Mouse (Mus musculus): ENCODE measurements at regions not wholly inside any gene's neighbourhood (a gene's known extent, or its start where the extent isn't known, plus 50 kb on each side); places are given as distances from the start of the nearest gene placed in this dataset.

DNA sequence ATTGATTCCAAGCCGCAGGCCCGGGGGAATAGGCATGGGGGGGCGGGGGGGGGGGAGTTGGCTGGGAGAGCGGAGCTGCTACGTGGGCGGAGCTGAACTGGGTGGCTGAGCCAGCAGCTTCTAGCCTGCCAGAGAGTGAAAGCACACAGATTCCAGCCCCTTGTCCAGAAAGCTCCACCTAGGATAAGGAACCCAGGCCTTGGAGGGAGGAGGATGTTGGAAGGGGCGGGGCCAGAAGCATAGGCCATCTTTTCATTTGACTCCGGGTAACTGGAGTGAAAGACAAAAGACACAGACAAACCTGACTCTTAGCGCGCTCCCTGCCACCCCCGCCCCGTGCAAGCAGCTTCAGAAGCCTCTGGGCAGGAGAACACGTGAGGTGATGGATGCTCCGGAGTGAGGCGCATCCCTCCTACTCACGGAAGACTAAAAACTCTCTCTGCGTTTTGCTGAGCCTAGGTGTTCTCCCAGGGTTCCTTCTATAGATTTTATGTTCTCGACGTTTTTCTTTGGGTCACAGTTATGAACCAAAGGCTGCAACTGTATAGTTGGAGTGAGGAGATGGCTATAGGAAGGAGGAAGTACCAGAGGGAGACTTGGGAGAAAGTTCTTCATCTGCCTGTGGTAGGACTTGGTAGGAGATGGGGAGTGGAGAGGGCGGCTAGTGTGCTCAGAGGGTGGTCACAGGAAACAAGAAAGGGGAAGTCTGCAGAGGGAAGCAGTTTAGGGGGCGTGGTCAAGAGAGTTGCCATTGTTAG is 84.8 kb upstream of the Mafb start:
- peaks cover 15% of the 10 kb centered on the region for H3K4me1 ChIP-seq (ENCODE audit: control insufficient read depth, insufficient read depth, low read length)
- H3K27ac ChIP-seq (ENCODE audit: low read depth, low read length) = peak overlapping the region; percentile 64
- H3K4me3 ChIP-seq (ENCODE audit: low read depth, low read length) = peak overlapping the region; percentile 37
- peak overlapping the region; percentile 68 for H3K9ac ChIP-seq (ENCODE audit: low read length)
- DNase-seq (ENCODE audit: low spot score, missing footprints) (peak; percentile 95), ATAC-seq (ENCODE audit: low FRiP score) (peak; percentile 94)
- H3K9me3 ChIP-seq (ENCODE audit: control insufficient read depth, low read length) = no peaks in the 10 kb centered on the region
- under 1% methylated on average over 21 of the region's 21 CpGs for WGBS
- H3K36me3 ChIP-seq (ENCODE audit: control insufficient read depth, insufficient read depth, low read length) = no peaks in the 10 kb centered on the region
- peak overlapping the region; percentile 81 for H3K4me2 ChIP-seq
- no peaks in the 10 kb centered on the region for H3K27me3 ChIP-seq (ENCODE audit: control insufficient read depth, insufficient read depth, low read length)

DNA sequence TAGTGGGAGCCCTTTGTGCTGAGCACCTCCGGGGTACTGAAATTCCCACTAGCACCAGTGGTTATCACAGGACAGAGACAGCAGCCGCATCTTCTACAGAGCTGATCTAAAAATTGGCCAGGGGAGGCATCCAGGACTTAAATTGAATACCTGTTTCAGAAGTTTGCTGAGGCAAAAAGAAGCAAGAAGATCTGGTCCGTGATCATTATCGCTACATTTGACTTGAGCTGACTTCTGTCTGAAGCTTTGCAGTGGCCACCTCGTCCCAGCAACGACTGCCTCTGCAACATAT is 85.3 kb upstream of the Mafb start:
- H3K4me2 ChIP-seq = peak overlapping the region; percentile 81
- no peaks in the 10 kb centered on the region for H3K9me3 ChIP-seq (ENCODE audit: control insufficient read depth, low read length)
- H3K4me1 ChIP-seq (ENCODE audit: control insufficient read depth, insufficient read depth, low read length) = peaks cover 15% of the 10 kb centered on the region
- DNase-seq (ENCODE audit: low spot score, missing footprints) (peak; percentile 93), ATAC-seq (ENCODE audit: low FRiP score) (no peak)
- H3K9ac ChIP-seq (ENCODE audit: low read length) = peak overlapping the region; percentile 68
- peak overlapping the region; percentile 37 for H3K4me3 ChIP-seq (ENCODE audit: low read depth, low read length)
- 14% methylated on average over 6 of the region's 6 CpGs for WGBS
- no peaks in the 10 kb centered on the region for H3K27me3 ChIP-seq (ENCODE audit: control insufficient read depth, insufficient read depth, low read length)
- peak overlapping the region; percentile 64; the same call in 1 of the 2 replicates for H3K27ac ChIP-seq (ENCODE audit: low read depth, low read length)
- H3K36me3 ChIP-seq (ENCODE audit: control insufficient read depth, insufficient read depth, low read length) = no peaks in the 10 kb centered on the region

DNA sequence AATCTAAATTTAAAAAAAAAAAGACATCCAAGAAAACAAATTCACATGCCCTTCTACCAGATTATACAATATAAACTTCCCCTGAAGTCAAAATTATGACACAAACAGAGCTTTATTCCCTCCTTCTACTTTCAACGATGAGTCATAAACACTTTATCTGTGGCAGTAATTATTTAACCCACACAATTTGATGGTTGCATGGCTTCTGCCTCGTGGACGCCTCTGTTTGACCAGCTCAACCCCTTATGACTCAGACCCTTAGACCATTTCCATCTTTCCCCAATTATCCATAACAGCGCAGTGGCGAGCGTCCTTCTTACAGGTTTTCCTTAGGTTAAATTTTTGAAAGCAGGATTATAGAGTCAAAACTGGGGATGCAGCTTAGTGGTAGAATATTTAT is 85.9 kb upstream of the Mafb start:
- Histone ChIP-seq H3K4me3 (ENCODE audit: low read depth, low read length) (no peak overlapping the region), H3K9me3 (ENCODE audit: control insufficient read depth, low read length) (no peaks in the 10 kb centered on the region), H3K27me3 (ENCODE audit: control insufficient read depth, insufficient read depth, low read length) (no peaks in the 10 kb centered on the region), H3K4me2 (no peak overlapping the region), H3K9ac (ENCODE audit: low read length) (no peak overlapping the region), H3K36me3 (ENCODE audit: control insufficient read depth, insufficient read depth, low read length) (no peaks in the 10 kb centered on the region), H3K27ac (ENCODE audit: low read depth, low read length) (no peak overlapping the region), H3K4me1 (ENCODE audit: control insufficient read depth, insufficient read depth, low read length) (peaks cover 15% of the 10 kb centered on the region)
- ATAC-seq (ENCODE audit: low FRiP score) (no peak), DNase-seq (ENCODE audit: low spot score, missing footprints) (peak; percentile 51)
- WGBS = 93% methylated on average over 6 of the region's 6 CpGs

DNA sequence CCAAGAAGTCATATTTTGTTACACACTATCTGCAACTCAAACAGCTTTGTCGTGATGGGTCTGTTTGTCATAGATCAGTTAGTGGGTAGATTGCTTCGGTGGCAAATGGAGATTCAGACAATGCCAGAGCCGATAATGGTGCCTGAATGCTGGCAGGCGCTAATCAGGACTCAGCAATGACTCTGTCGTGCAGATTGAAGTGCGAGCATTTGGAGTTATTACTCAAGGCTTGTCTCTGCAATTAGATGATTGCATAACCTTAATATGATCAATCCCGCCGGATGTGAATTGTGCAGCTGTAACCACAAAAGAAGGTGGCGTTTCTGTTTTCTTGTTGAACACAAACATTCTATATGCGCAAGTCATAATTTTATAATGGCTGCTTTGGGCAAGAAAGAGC is 88.8 kb upstream of the Mafb start:
- ATAC-seq (ENCODE audit: low FRiP score) = no peak
- Histone ChIP-seq H3K9me3 (ENCODE audit: control insufficient read depth, low read length) (no peaks in the 10 kb centered on the region), H3K4me2 (no peak overlapping the region), H3K27ac (ENCODE audit: low read depth, low read length) (no peak overlapping the region), H3K4me1 (ENCODE audit: control insufficient read depth, insufficient read depth, low read length) (peaks cover 14% of the 10 kb centered on the region), H3K27me3 (ENCODE audit: control insufficient read depth, insufficient read depth, low read length) (no peaks in the 10 kb centered on the region), H3K4me3 (ENCODE audit: low read depth, low read length) (no peak overlapping the region), H3K36me3 (ENCODE audit: control insufficient read depth, insufficient read depth, low read length) (no peaks in the 10 kb centered on the region), H3K9ac (ENCODE audit: low read length) (no peak overlapping the region)
- 87% methylated on average over 10 of the region's 10 CpGs for WGBS
- no peak for DNase-seq (ENCODE audit: low spot score, missing footprints)

DNA sequence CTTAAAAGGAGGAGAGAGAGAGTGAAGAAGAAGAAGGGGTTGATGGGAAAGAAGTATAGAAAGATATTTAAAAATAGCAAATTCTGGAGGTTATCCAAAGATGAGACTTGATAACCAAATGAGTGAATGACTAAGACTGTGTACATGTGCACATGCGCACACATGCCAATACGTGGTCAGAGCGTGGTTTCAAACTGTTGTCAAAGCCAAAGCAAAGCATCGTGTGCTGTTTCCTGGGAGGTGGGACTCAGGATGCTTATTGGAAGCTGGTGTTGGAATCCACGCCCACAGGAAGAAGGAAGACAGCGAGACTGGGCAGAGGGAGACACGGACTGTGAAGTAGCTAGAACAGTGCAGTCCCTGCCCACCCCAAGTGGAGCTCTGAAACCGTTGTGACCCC is 89.8 kb upstream of the Mafb start:
- Histone ChIP-seq H3K4me2 (no peak overlapping the region), H3K27me3 (ENCODE audit: control insufficient read depth, insufficient read depth, low read length) (no peaks in the 10 kb centered on the region), H3K4me3 (ENCODE audit: low read depth, low read length) (no peak overlapping the region), H3K9me3 (ENCODE audit: control insufficient read depth, low read length) (no peaks in the 10 kb centered on the region), H3K27ac (ENCODE audit: low read depth, low read length) (no peak overlapping the region), H3K36me3 (ENCODE audit: control insufficient read depth, insufficient read depth, low read length) (no peaks in the 10 kb centered on the region), H3K4me1 (ENCODE audit: control insufficient read depth, insufficient read depth, low read length) (peaks cover 7% of the 10 kb centered on the region; the same call in 1 of the 2 replicates), H3K9ac (ENCODE audit: low read length) (no peak overlapping the region)
- peak; percentile 64 for DNase-seq (ENCODE audit: low spot score, missing footprints)
- no peak for ATAC-seq (ENCODE audit: low FRiP score)
- WGBS = 81% methylated on average over 8 of the region's 8 CpGs

DNA sequence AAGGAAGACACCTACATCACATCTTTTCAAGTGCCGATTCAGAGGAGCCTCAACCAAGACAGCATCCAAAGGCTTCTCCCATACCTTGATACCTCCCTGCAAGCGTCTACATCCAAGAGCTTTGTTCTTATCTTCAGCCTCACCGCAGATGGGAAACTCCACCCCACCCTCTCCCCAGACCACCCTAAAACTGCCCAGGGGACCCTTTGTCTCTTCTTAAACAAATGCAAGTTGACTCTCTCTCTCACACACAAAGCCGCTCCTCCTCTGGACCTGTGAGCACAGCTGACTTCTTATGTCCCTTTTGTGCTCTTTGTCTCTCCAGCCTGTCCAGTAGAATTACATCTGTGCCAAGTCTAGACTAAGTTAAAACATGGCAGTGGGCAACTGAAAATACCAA is 104.7 kb upstream of the Mafb start:
- WGBS = 42% methylated on average over 4 of the region's 4 CpGs
- 0 out of 2 replicates have a peak, but pooled peaks cover 2% of the 10 kb centered on the region for H3K4me1 ChIP-seq (ENCODE audit: control insufficient read depth, insufficient read depth, low read length)
- no peak overlapping the region for H3K27ac ChIP-seq (ENCODE audit: low read depth, low read length)

DNA sequence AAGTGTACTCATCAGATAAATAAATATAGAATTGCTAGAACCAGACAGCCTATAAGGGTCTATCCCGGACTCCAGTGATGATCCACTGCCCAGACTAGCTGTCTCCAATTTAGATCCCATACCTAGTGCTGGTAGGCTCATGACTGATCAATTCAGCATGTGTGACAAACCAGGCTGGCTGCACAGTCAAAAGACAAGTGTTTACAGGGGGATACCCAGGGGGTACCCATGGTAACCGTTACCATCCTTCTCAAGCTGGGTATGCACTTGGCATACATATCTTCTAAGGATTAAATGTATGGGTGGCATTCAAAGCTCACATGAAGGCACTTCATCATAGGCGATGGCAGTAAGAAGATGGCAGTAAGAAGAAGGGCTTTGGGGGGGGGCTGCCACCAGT is 109.3 kb upstream of the Mafb start:
- H3K27ac ChIP-seq (ENCODE audit: low read depth, low read length) = no peak overlapping the region
- peak; percentile 75 for DNase-seq (ENCODE audit: low spot score, missing footprints)
- no peak overlapping the region for H3K9ac ChIP-seq (ENCODE audit: low read length)
- H3K4me1 ChIP-seq (ENCODE audit: control insufficient read depth, insufficient read depth, low read length) = 0 out of 2 replicates have a peak, but pooled peaks cover 2% of the 10 kb centered on the region
- no peak for ATAC-seq (ENCODE audit: low FRiP score)
- WGBS = 84% methylated on average over 3 of the region's 3 CpGs
- H3K4me3 ChIP-seq (ENCODE audit: low read depth, low read length) = no peak overlapping the region
- no peaks in the 10 kb centered on the region for H3K27me3 ChIP-seq (ENCODE audit: control insufficient read depth, insufficient read depth, low read length)
- no peak overlapping the region for H3K4me2 ChIP-seq
- H3K36me3 ChIP-seq (ENCODE audit: control insufficient read depth, insufficient read depth, low read length) = no peaks in the 10 kb centered on the region
- H3K9me3 ChIP-seq (ENCODE audit: control insufficient read depth, low read length) = no peaks in the 10 kb centered on the region

More for the DNA sequence above, 104.7 kb upstream of the Mafb start:
- no peak for ATAC-seq (ENCODE audit: low FRiP score)
- Histone ChIP-seq H3K4me3 (ENCODE audit: low read depth, low read length) (no peak overlapping the region), H3K9me3 (ENCODE audit: control insufficient read depth, low read length) (no peaks in the 10 kb centered on the region), H3K27me3 (ENCODE audit: control insufficient read depth, insufficient read depth, low read length) (no peaks in the 10 kb centered on the region), H3K9ac (ENCODE audit: low read length) (no peak overlapping the region), H3K36me3 (ENCODE audit: control insufficient read depth, insufficient read depth, low read length) (no peaks in the 10 kb centered on the region), H3K4me2 (no peak overlapping the region)
- no peak for DNase-seq (ENCODE audit: low spot score, missing footprints)

DNA sequence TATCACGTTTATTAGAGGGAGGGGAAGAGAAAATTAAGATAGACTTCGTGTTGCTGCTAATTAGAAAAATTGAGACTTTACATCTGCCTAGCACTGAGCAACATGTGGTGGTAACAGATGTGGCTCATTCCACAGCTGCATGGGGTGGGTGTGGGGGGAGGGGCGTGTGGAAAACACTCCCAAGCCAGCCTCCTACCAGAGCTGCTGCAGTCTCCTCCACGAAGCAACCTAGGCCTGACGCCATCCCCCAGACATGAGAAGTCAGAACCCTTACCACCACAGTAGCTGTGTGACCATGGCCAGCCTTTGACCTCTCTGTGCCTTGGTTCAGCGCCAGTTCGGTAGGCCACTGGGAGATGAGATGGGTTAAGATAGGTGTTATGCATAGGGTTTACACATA is 112.4 kb upstream of the Mafb start:
- whole genome bisulfite sequencing = 77% methylated on average over 7 of the region's 7 CpGs
- no peak overlapping the region for H3K9ac ChIP-seq (ENCODE audit: low read length)
- no peak overlapping the region for H3K27ac ChIP-seq (ENCODE audit: low read depth, low read length)
- DNase-seq (ENCODE audit: low spot score, missing footprints) (peak; percentile 69), ATAC-seq (ENCODE audit: low FRiP score) (no peak)
- no peaks in the 10 kb centered on the region for H3K27me3 ChIP-seq (ENCODE audit: control insufficient read depth, insufficient read depth, low read length)
- H3K4me1 ChIP-seq (ENCODE audit: control insufficient read depth, insufficient read depth, low read length) = no peaks in the 10 kb centered on the region
- H3K36me3 ChIP-seq (ENCODE audit: control insufficient read depth, insufficient read depth, low read length) = no peaks in the 10 kb centered on the region
- H3K4me2 ChIP-seq = no peak overlapping the region
- H3K9me3 ChIP-seq (ENCODE audit: control insufficient read depth, low read length) = no peaks in the 10 kb centered on the region
- H3K4me3 ChIP-seq (ENCODE audit: low read depth, low read length) = no peak overlapping the region

DNA sequence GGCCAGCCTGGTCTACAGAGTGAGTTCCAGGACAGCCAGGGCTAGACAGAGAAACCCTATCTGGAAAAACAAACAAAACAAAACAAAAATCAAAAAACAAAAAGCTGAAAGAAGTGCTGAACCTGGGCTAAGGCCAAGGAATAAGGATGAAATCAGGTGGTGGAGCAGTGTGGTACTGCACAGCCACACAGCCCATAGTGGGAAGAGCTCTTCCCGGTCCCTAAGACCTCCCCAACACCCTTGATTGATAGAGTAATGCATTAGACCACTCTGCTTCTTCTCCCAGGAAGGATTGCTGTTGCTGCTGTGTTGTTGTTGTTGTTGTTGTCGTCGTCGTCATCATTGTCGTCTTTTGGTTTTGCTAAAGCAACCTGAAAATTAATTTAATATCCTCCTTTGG is 118.2 kb upstream of the Mafb start:
- H3K9me3 ChIP-seq (ENCODE audit: control insufficient read depth, low read length) = no peaks in the 10 kb centered on the region
- no peak overlapping the region for H3K4me2 ChIP-seq
- H3K4me3 ChIP-seq (ENCODE audit: low read depth, low read length) = no peak overlapping the region
- H3K27me3 ChIP-seq (ENCODE audit: control insufficient read depth, insufficient read depth, low read length) = no peaks in the 10 kb centered on the region
- H3K27ac ChIP-seq (ENCODE audit: low read depth, low read length) = no peak overlapping the region
- no peaks in the 10 kb centered on the region for H3K4me1 ChIP-seq (ENCODE audit: control insufficient read depth, insufficient read depth, low read length)
- H3K9ac ChIP-seq (ENCODE audit: low read length) = no peak overlapping the region
- 88% methylated on average over 5 of the region's 5 CpGs for WGBS
- ATAC-seq (ENCODE audit: low FRiP score) = no peak
- peak; percentile 17 for DNase-seq (ENCODE audit: low spot score, missing footprints)
- H3K36me3 ChIP-seq (ENCODE audit: control insufficient read depth, insufficient read depth, low read length) = no peaks in the 10 kb centered on the region

All from midbrain, embryonic 11.5 days (tissue).